Mouse (Mus musculus) gastrocnemius, postnatal 10 days (tissue): ENCODE data around the gene Pdss2. TPM values are rescaled to one million over a fixed set of nuclear protein-coding genes. Genes with fewer than 3 reads are reported as not detected.

Source experiments
- DNase-seq: peaks from one replicate; pipeline ENCODE4 v3.0.0; 2021; ENCODE audit warnings: mixed read lengths
- long read RNA-seq, 2 experiments: library from polyadenylated mRNA; stranded (forward); transcript quantifications; one replicate each; pipeline ENCODE4 v2.0.0; 2021
- total RNA-seq, 2 experiments: library from RNA; stranded (reverse); gene quantifications; 2 replicates each; pipeline ENCODE4 v1.2.3; 2021

The Pdss2 gene
- total RNA-seq: 10 to 100 TPM; 17.9 to 21.9 TPM
- long read RNA-seq, experiment 1, transcript Pdss2-201 (8 exons, 2,127 nt): major isoform, 17 of 25 reads
- long read RNA-seq, experiment 1, partial matches to known transcripts: 2 of 25 reads
- long read RNA-seq, experiment 1, other reads (novel, unspliced or antisense): 6 of 25 reads
- long read RNA-seq, experiment 2, transcript Pdss2-201 (8 exons, 2,127 nt): major isoform, 26 of 33 reads
- long read RNA-seq, experiment 2, partial matches to known transcripts: 0 of 33 reads
- long read RNA-seq, experiment 2, other reads (novel, unspliced or antisense): 7 of 33 reads

DNA sequence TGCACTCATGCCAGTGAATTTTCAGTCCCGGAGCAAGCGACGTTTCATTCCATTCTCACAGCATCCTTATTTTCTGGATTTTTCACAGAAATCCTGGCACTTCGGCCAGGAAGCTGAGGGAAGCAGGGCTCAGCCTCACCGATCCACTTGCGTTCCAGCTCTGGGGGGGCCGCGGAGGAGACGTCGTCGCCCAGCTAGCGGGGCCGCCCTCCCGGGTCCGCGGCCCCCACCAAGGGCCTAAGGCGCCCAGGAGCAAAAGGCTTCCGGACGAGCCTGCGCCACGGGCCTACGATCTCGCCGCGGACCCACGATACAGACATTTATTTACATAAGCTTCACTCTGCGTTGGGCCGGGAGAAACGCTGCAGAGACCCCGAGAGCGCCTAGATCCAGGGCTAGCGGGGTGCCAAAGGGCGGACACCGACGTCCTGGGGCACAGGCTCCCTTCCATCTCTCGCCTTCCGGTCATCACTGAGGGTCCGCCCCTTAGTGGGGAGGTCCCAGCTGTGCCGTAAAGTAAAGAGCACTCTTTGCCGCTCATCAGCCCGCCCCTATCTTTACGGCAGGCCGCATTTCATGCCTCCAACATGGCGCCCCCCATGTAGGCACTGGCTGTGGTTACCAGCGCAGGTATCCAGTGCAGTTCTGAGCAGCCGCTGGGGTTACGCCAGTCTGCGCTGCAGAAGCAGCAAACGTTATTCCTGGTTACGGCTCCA, at the start of gene Pdss2:
Pdss2 (plus strand) TSS at position 577 of the 716 bp plus-strand sequence.
- peak; percentile 86 for DNase-seq

- DNase-seq: no peak
Observed at GRCm38 (mm10) chr10:43172066-43172465, 49.2 kb upstream of the Pdss2 start.

- DNase-seq: no peak
Observed at GRCm38 (mm10) chr10:43172554-43172953, 48.7 kb upstream of the Pdss2 start.

- DNase-seq: peak; percentile 82
Observed at GRCm38 (mm10) chr10:43173141-43173827, 48.0 kb upstream of the Pdss2 start.

DNA sequence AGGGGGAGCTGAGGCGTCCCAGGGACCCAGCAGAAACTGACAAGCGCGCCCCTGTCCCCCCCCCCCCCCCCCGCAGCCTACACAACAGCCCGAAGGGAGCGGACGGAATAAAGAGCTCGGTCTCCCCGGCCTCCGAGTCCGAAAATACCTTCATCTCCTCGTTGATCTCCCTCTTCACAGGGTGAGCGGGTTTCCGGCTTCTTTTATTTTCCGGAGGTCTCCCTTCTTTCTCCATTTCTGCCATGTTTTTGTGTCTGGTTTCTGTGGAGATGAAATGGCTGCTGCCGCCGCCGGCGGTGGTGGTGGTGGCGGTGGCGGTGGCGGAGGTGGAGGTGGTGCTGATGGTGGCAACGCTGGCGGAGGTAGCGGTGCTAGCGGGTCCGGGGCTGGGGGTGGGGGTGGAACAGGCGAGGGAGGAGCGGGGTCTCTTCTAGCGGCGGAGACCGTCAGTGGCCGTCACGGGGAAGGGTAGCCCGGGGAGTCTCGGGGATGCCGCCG, 47.4 kb upstream of the Pdss2 start:
- no peak for DNase-seq

DNA sequence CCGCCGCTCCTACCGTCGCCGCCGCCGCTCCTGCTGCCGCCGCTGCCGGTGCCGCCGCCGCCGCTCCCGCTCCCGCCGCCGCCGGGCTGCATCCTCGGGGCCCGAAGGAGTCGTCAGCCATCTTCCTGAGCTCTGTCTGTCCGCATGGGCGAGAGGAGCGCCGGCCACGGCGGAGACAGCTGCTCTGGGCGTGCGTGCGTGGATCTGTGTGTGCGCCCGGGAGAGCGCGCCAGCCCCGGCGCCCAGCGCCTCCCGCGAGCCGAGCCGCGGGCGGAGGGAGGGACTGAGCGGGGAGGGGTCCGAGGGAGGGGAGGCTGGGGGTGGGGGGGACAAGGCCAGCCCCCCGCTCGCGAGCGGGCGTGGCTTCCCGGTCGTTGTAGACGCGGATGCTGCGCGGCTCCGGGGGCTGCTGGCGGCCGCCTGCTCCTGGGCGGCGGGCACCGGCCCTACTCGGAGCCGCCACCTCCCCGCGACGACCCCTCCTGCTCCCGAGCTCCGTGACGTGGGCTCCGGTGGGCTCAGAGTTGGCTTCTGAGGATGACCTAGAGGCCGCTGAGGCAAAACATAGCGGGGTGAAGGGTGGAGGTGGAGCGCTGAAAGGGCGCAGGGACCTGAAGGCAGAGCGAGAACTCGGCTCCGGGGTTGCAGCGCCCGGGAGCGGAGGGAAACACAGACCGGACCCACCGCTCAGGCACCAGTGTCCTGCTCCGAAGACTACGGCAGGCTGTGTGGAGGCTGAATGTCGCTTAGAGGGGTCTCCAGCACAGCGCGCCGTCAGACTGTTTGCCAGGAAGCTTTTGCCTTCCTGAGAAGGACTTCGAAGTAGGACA, 46.7 kb upstream of the Pdss2 start, which contains the start of the genes Sobp and 9030612E09Rik:
Sobp (minus strand) TSS at position 205 of the 830 bp plus-strand sequence.
9030612E09Rik (plus strand) TSS at position 379 of the 830 bp plus-strand sequence.
- peak; percentile 72 for DNase-seq

GRCm38 (mm10) chr10:43175156-43175601, 46.1 kb upstream of the Pdss2 start:
- DNase-seq: no peak

DNA sequence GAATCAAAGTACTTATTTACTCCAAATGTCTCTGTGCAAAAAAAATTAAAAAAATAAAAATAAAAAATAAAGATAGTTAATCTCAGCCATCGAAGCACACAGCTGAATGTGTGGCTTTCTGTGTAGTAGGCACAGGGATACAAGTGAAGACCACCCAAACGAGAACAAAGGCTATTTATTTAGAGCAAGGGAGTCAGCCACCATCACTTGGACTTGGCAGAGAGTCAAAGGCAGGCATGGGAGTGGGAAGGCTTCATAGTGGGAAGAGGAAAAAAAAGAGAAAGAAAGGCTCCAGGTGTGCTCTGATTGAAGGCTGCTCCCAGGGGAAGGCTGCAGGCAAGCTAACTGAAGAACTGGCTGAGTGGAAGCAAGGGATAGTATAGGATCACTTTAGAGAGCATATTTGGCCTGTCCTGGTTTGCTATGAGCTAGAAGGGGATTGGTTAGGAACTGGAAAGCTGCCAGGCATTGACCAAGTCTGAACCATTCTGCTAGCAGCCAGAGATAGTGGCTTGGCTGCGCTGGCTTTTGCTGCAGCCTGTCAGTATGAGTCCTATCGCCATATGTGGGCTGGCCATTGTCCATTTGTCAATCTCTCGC, 40.9 kb upstream of the Pdss2 start:
- no peak for DNase-seq

DNA sequence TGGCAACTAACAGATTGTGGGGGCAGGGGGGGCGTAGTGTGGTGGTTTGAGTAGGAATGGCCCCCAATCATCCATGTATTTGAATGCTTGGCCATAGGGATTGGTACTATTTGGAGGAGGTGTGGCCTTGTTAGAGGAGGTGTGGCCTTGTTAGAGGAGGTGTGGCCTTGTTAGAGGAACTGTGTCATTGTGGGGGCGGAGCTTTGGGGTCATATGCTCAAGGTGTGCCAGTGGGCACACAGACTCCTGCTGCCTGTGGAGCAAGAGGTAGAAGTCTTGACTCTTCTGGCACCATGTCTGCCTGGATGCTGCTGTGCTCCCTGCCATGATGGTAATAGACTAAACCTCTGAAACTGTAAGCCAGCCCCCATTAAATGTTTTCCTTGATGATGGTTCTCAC, 21.1 kb upstream of the Pdss2 start:
- no peak for DNase-seq

DNA sequence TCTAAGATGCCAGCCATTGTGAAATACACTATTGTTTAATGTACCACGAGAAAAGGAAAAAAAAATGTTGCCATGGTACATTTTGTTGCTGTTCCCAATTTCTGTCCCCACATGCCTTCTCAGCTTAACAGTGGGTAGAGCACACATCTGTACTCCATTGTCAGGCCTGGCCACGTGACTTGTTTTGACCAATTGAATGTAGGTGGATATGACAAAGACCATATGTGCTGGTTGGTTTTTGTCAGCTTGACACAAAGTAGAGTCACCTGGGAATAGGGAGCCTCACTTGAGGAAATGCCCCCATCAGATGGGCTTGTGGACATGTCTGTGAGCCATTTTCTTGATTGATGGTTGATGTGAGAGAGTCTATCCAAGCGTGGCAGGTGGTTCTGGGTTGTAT, 17.4 kb upstream of the Pdss2 start:
- no peak for DNase-seq

- peak; percentile 45 for DNase-seq
Observed at GRCm38 (mm10) chr10:43211866-43212265, 9.4 kb upstream of the Pdss2 start.

GRCm38 (mm10) chr10:43217361-43217900, 3.9 kb upstream of the Pdss2 start:
- DNase-seq: no peak

- DNase-seq: no peak
Observed at GRCm38 (mm10) chr10:43220479-43220878, 807 bp upstream of the Pdss2 start.

DNA sequence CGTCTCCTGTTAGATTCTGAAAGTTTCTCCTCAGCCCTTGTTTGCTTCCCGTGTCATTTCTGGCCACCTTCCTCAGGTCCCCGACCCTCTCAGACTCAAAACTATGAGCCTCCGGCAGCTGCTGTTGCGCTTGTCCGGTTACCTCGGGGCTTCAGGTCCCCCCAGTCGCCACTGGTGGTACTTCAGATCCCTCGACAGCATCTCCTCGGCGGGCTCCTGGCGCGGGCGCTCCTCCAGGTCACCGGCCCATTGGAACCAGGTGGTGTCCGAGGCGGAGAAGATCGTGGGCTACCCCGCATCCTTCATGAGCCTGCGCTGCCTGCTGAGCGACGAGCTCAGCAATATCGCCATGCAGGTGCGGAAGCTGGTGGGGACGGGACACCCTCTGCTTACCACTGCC, 373 bp downstream of the Pdss2 start:
- DNase-seq: peak; percentile 27

DNA sequence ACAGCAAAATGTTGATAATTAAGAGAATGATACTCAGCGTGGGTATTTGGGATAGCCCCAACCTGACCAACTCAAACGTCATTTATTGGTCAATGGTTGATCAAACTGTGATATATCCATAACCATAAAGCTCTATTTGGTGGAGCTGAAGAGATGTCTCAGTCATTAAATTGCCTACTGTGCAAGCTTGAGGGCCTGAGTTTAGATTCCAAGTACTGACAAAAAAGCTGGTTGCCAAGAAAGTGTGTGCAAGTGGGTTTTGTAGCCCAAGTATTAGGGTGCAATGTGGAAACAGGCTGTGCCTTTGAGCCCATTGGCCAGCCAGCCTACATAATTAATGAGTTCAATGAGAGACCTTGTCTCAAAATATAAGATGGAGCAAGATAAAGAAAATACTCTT, 2.1 kb downstream of the Pdss2 start:
- no peak for DNase-seq

- DNase-seq: no peak
Observed at GRCm38 (mm10) chr10:43226391-43226790, 5.1 kb downstream of the Pdss2 start.

DNA sequence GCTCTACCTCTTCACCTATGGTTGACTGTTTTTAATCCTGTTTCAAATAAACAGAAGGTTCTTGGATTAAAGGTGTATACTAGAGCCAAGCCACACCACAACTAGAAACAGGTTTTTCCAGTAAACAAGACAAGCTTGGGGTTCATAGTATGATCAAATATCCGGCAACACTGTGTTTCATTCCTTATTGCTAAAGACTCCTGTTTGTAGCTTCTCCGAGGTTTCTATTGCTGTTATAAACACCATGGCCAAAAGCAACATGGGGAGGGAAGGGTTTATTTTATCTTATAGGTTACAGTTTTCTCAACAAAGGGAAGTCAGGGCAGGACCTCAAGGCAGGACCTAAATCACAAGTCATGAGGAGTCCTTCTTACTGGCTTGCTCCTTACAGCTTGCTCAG, 8.0 kb downstream of the Pdss2 start:
- no peak for DNase-seq

DNA sequence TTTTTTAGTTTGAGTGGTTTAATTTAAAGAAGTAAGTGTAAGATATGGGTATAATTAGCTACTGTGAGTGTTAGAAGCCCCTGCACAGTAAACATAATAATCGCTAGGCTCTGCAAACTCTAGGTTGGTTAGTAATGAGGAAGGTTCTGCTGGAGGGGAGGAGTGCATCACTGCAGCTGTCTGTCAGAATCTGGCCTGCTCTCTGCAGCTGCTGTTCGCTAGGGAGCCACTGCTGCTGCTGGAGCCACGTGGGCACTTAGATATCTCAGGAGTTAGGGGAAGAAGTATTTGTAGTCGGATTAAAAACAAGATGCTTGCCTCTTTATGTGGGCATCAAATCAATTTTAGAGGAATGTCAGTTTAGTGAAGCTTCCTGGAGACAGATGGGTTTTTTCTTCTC, 13.2 kb downstream of the Pdss2 start:
- no peak for DNase-seq

DNA sequence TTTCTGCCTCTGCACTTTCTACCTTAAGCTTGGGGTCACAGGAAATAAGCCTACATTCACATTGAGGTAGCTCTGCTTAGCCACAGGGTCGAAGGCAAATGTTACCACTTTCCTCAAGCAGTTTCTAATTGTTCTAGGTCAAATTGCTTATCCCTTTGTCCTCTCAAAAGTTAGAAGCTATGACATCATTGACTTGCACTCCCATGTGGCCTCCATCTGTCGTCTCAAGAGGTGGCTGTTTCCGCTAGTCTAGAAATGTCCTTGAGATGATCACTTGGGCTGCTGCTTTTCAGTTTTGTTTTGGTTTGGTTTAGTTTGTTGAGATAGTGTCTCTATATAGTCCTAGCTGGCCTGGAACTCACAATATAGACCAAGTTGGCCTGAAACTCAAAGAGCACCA, 13.7 kb downstream of the Pdss2 start:
- DNase-seq: no peak

GRCm38 (mm10) chr10:43235758-43236669, 14.7 kb downstream of the Pdss2 start:
- DNase-seq: no peak
